Mouse (Mus musculus) bone marrow, adult 2 months (tissue): Measurements from ENCODE around the gene Olfr523. TPM values are rescaled to one million over a fixed set of nuclear protein-coding genes. Genes with fewer than 3 reads are reported as not detected.
A peak's percentile ranks its signal among the peaks of the same experiment; 100 is the strongest.
"Not testable (repeated sequence)": the region's sequence is repeated elsewhere in the genome, so short reads cannot be mapped to it uniquely, and the experiment has no call there.

ENCODE experiments used
- H3K27ac ChIP-seq: fragments of 200-500 bp; 2 replicates; pipeline ENCODE4 v1.5.1; 2012; ENCODE audit warnings: low read depth, mild to moderate bottlenecking, control low read depth, inconsistent platforms, low read length; ENCODE audit not compliant: control insufficient read depth, poor library complexity, insufficient read depth
- H3K4me1 ChIP-seq: fragments of 200-500 bp; 2 replicates; pipeline ENCODE4 v1.6.1; 2011; ENCODE audit warnings: low read length; ENCODE audit not compliant: control insufficient read depth, insufficient read depth
- H3K4me3 ChIP-seq: fragments of 200-500 bp; replicated peaks from 2 replicates; pipeline ENCODE3; 2011; ENCODE audit warnings: mild to moderate bottlenecking, low read depth, low read length, control low read depth; ENCODE audit not compliant: control insufficient read depth
- CTCF ChIP-seq: fragments of 200-500 bp; IDR thresholded peaks from 2 replicates; pipeline ENCODE4 v1.5.1; 2011; ENCODE audit warnings: low read length, control low read depth; ENCODE audit not compliant: control insufficient read depth, insufficient read depth
- POLR2A ChIP-seq: fragments of 200-500 bp; IDR thresholded peaks from 2 replicates; pipeline ENCODE4 v1.6.1; 2011; ENCODE audit warnings: low read depth, mild to moderate bottlenecking, control low read depth, low read length, borderline replicate concordance; ENCODE audit not compliant: control insufficient read depth
- WGBS: fragments of 180-500 bp; shearing (Covaris S2); methylation state at CpG from one replicate; pipeline ENCODE4 v1.1.7; 2018; 5-methylcytosine and 5-hydroxymethylcytosine counted together
- polyA plus RNA-seq: library from polyadenylated mRNA; stranded (reverse); fragments of >200 nt; gene quantifications from 2 replicates; pipeline ENCODE4 v1.2.4, GENCODE M21; 2011; ENCODE audit warnings: low replicate concordance; ENCODE audit not compliant: missing spikeins, insufficient read depth, insufficient read length

The Olfr523 gene
- not detected in 2 replicates for polyA plus RNA-seq

- Histone ChIP-seq H3K4me3 (no peak within 1 kb of the TSS), H3K4me1 (no peaks in the 10 kb centered on the region), H3K27ac (no peak within 1 kb of the TSS)
- TF ChIP-seq POLR2A (no peak), CTCF (no peak)
- 19% methylated on average over 1 of the region's 1 CpGs for WGBS
Measured at GRCm38 (mm10) chr7:140172936-140173335, at the start of gene Olfr523. Olfr523 (plus strand) TSS chr7:140173217.

- TF ChIP-seq POLR2A = no peak
- no peak for TF ChIP-seq CTCF
- WGBS = 91% methylated on average over 1 of the region's 1 CpGs
Measured at GRCm38 (mm10) chr7:140124382-140124781, 48.6 kb upstream of the Olfr523 start.

GRCm38 (mm10) chr7:140125278-140126021 lies 47.6 kb upstream of the Olfr523 start:
- Histone ChIP-seq H3K4me3 (peak overlapping the region; percentile 67), H3K4me1 (no peaks in the 10 kb centered on the region; the same call in 1 of the 2 replicates), H3K27ac (peak overlapping the region; percentile 40; the same call in 1 of the 2 replicates)
- TF ChIP-seq POLR2A (peak; percentile 48; the same call in 1 of the 2 replicates), CTCF (no peak)
- 2% methylated on average over 40 of the region's 40 CpGs for WGBS

More at GRCm38 (mm10) chr7:140124382-140124781, 48.6 kb upstream of the Olfr523 start:
- Histone ChIP-seq H3K4me1 (no peaks in the 10 kb centered on the region; the same call in 1 of the 2 replicates), H3K4me3 (no peak overlapping the region), H3K27ac (no peak overlapping the region)

GRCm38 (mm10) chr7:140126022-140126350 lies 47.0 kb upstream of the Olfr523 start:
- TF ChIP-seq CTCF (no peak), POLR2A (no peak)
- Histone ChIP-seq H3K27ac (peak overlapping the region; percentile 40; the same call in 1 of the 2 replicates), H3K4me1 (no peaks in the 10 kb centered on the region; the same call in 1 of the 2 replicates), H3K4me3 (peak overlapping the region; percentile 67)
- WGBS = 3% methylated on average over 5 of the region's 5 CpGs

GRCm38 (mm10) chr7:140126934-140127333 lies 46.1 kb upstream of the Olfr523 start:
- WGBS = 48% methylated on average over 3 of the region's 3 CpGs
- H3K27ac ChIP-seq = no peak overlapping the region
- H3K4me3 ChIP-seq = no peak overlapping the region
- H3K4me1 ChIP-seq = no peaks in the 10 kb centered on the region; the same call in 1 of the 2 replicates
- TF ChIP-seq POLR2A = no peak
- TF ChIP-seq CTCF = no peak

GRCm38 (mm10) chr7:140127911-140128310 lies 45.1 kb upstream of the Olfr523 start:
- no peaks in the 10 kb centered on the region; the same call in 1 of the 2 replicates for H3K4me1 ChIP-seq
- WGBS = 9% methylated on average over 2 of the region's 2 CpGs
- H3K4me3 ChIP-seq = no peak overlapping the region
- H3K27ac ChIP-seq = no peak overlapping the region
- TF ChIP-seq CTCF (no peak), POLR2A (no peak)

- peak overlapping the region; percentile 21 for H3K4me3 ChIP-seq
- WGBS = 17% methylated on average over 7 of the region's 7 CpGs
- not testable (repeated sequence) for H3K4me1 ChIP-seq
- H3K27ac ChIP-seq = peak overlapping the region; percentile 51; the same call in 1 of the 2 replicates
Measured at GRCm38 (mm10) chr7:140132184-140132583, 40.8 kb upstream of the Olfr523 start.

GRCm38 (mm10) chr7:140134033-140134432 lies 39.0 kb upstream of the Olfr523 start:
- 14% methylated on average over 7 of the region's 7 CpGs for WGBS
- H3K4me1 ChIP-seq, H3K4me3 ChIP-seq: not testable (repeated sequence)
- H3K27ac ChIP-seq = peak overlapping the region; percentile 4; the same call in 1 of the 2 replicates
